Mouse (Mus musculus): ENCODE measurements around the gene Thpo.

DNA sequence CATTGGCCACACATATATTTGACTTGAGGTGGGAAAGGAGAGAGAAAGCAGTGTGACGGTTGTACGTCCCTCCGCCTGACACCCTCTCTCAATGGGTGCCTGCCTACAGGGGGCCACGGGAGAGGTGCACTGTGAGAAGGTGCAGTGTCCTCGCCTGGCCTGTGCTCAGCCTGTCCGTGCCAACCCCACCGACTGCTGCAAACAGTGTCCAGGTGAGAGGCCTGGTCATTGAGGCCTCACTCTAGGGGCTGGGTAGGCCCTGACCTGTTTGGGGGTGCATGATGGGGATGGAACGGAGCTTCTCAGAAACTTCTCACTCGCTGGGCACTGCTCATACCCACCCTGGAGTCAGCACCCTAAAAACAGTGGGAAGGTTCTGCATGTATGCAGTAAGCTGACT lies 5.5 kb upstream of the Thpo start:
- TF ChIP-seq POLR2A (IDR thresholded peaks at IDR 0.05; ENCODE audit: borderline replicate concordance, insufficient read depth, low read length), result no peak
- no peak for TF ChIP-seq CTCF (IDR thresholded peaks at IDR 0.05; ENCODE audit: borderline replicate concordance, insufficient read depth, low read depth, low read length)
